29 mouse cellular contexts compared by ENCODE assay signal in genomic region chr2:163869783-163870182, GRCm38 (mm10). TPM values are rescaled to one million over a fixed set of nuclear protein-coding genes. Genes with fewer than 3 reads are reported as not detected.
DNase-seq lines count a peak whose midpoint lies in the region; ATAC-seq and TF ChIP-seq lines count a peak whose summit lies in the region.
"Had no signal": no experiment of that assay in that cellular context is flagged by ENCODE, and none has a peak within 500 bp of the region (broad histone marks: within the 10 kb centered on the region; RNA-seq: fewer than 3 reads in every experiment).

No protein-coding gene starts in this region.

- no peaks in the 10 kb centered on the region for H3K9me3 ChIP-seq in forebrain, postnatal 0 days (ENCODE audit: low read length)
- no peaks in the 10 kb centered on the region for H3K9me3 ChIP-seq in forebrain, embryonic 15.5 days
- no peaks in the 10 kb centered on the region for H3K9me3 ChIP-seq in midbrain, embryonic 13.5 days
- H3K9me3 ChIP-seq in midbrain, postnatal 0 days (ENCODE audit: low read length): no peaks in the 10 kb centered on the region
- H3K9me3 ChIP-seq: heart, embryonic 12.5 days; hindbrain, embryonic 15.5 days; limb, embryonic 15.5 days; liver, embryonic 15.5 days; midbrain, embryonic 10.5 days; neural tube, embryonic 15.5 days had no signal

- H3K4me1 ChIP-seq in forebrain, postnatal 0 days (ENCODE audit: insufficient read depth): no peaks in the 10 kb centered on the region
- peaks cover 15% of the 10 kb centered on the region for H3K4me1 ChIP-seq in forebrain, embryonic 15.5 days
- H3K4me1 ChIP-seq in midbrain, embryonic 13.5 days (replicated peaks): peaks cover 16% of the 10 kb centered on the region
- no peaks in the 10 kb centered on the region for H3K4me1 ChIP-seq in midbrain, postnatal 0 days (ENCODE audit: insufficient read depth, low read length)
- H3K4me1 ChIP-seq: limb, embryonic 15.5 days; liver, embryonic 15.5 days had no signal

- DNase-seq in forebrain, postnatal 0 days: peak; percentile 44
- DNase-seq in midbrain, postnatal 0 days (ENCODE audit: low spot score): no peak
- DNase-seq in layer of hippocampus, adult 9-11 months: peak; percentile 32
- DNase-seq in frontal cortex, adult 2 months (ENCODE audit: extremely low spot score in 1 of 2, low spot score in 1 of 2): no peak
- DNase-seq: adrenal gland, adult 8-10 months; cerebellum, adult 11 months; gastrocnemius, postnatal 10 days; heart, adult 11 months; heart, postnatal 14 days; right cerebral cortex, postnatal 25 days; thymus, adult 18-20 months had no signal

- no peaks in the 10 kb centered on the region for H3K27me3 ChIP-seq in forebrain, postnatal 0 days (ENCODE audit: insufficient read depth, low read length)
- H3K27me3 ChIP-seq in forebrain, embryonic 15.5 days: peaks cover 19% of the 10 kb centered on the region; the same call in 1 of the 2 replicates
- H3K27me3 ChIP-seq in midbrain, embryonic 13.5 days: 0 out of 2 replicates have a peak, but pooled peaks cover 3% of the 10 kb centered on the region
- no peaks in the 10 kb centered on the region for H3K27me3 ChIP-seq in midbrain, postnatal 0 days (ENCODE audit: insufficient read depth, low read length)
- H3K27me3 ChIP-seq: hindbrain, embryonic 15.5 days; liver, embryonic 15.5 days; neural tube, embryonic 15.5 days had no signal

- no peak overlapping the region for H3K4me3 ChIP-seq in forebrain, postnatal 0 days (ENCODE audit: low read depth, low read length)
- H3K4me3 ChIP-seq in forebrain, embryonic 15.5 days: no peak overlapping the region
- H3K4me3 ChIP-seq in midbrain, embryonic 13.5 days (replicated peaks): no peak overlapping the region
- H3K4me3 ChIP-seq in midbrain, postnatal 0 days (ENCODE audit: low read depth, low read length): no peak overlapping the region
- H3K4me3 ChIP-seq: heart, embryonic 12.5 days; hindbrain, embryonic 15.5 days; limb, embryonic 15.5 days; liver, embryonic 15.5 days; midbrain, embryonic 10.5 days; neural tube, embryonic 15.5 days had no signal

- H3K36me3 ChIP-seq in forebrain, postnatal 0 days (ENCODE audit: insufficient read depth): no peaks in the 10 kb centered on the region; the same call in 1 of the 2 replicates
- no peaks in the 10 kb centered on the region for H3K36me3 ChIP-seq in forebrain, embryonic 15.5 days
- no peaks in the 10 kb centered on the region for H3K36me3 ChIP-seq in midbrain, embryonic 13.5 days
- peaks cover 6% of the 10 kb centered on the region; the same call in 1 of the 2 replicates for H3K36me3 ChIP-seq in midbrain, postnatal 0 days (ENCODE audit: insufficient read depth, low read length)
- H3K36me3 ChIP-seq: heart, embryonic 12.5 days; hindbrain, embryonic 15.5 days; limb, embryonic 15.5 days; liver, embryonic 15.5 days; midbrain, embryonic 10.5 days; neural tube, embryonic 15.5 days had no signal

- TF ChIP-seq CTCF in forebrain, postnatal 0 days (IDR thresholded peaks at IDR 0.05; ENCODE audit: low read depth): no peak
- no peak for TF ChIP-seq CTCF in midbrain, postnatal 0 days (IDR thresholded peaks at IDR 0.05)

- no peak overlapping the region for H3K27ac ChIP-seq in forebrain, postnatal 0 days (ENCODE audit: low read depth, low read length)
- H3K27ac ChIP-seq in forebrain, embryonic 15.5 days (replicated peaks): no peak overlapping the region
- no peak overlapping the region for H3K27ac ChIP-seq in midbrain, embryonic 13.5 days
- no peak overlapping the region for H3K27ac ChIP-seq in midbrain, postnatal 0 days (ENCODE audit: low read depth, low read length)
- H3K27ac ChIP-seq: hindbrain, embryonic 15.5 days; limb, embryonic 15.5 days; liver, embryonic 15.5 days; macrophage; midbrain, embryonic 10.5 days; neural tube, embryonic 15.5 days had no signal

- peak; percentile 59; the same call in 1 of the 2 replicates for ATAC-seq in forebrain, postnatal 0 days
- ATAC-seq in forebrain, embryonic 15.5 days (replicated peaks): no peak; the same call in 1 of the 2 replicates
- ATAC-seq in midbrain, embryonic 13.5 days: no peak
- no peak for ATAC-seq in midbrain, postnatal 0 days (ENCODE audit: low FRiP score)
- ATAC-seq in activated CD4-positive, CD25-positive, alpha-beta regulatory T cell, adult 4 months: no peak
- ATAC-seq: intestine, embryonic 16.5 days had no signal

- no peak overlapping the region for H3K4me2 ChIP-seq in forebrain, postnatal 0 days (ENCODE audit: low read depth)
- H3K4me2 ChIP-seq in forebrain, embryonic 15.5 days (replicated peaks): no peak overlapping the region
- H3K4me2 ChIP-seq in midbrain, embryonic 13.5 days (replicated peaks): no peak overlapping the region
- no peak overlapping the region for H3K4me2 ChIP-seq in midbrain, postnatal 0 days (ENCODE audit: low read depth, low read length, poor library complexity, severe bottlenecking)
- H3K4me2 ChIP-seq: heart, embryonic 12.5 days; hindbrain, embryonic 15.5 days; limb, embryonic 15.5 days; liver, embryonic 15.5 days; neural tube, embryonic 15.5 days had no signal

- H3K9ac ChIP-seq in forebrain, postnatal 0 days: no peak overlapping the region
- H3K9ac ChIP-seq in forebrain, embryonic 15.5 days (replicated peaks): no peak overlapping the region
- peak overlapping the region; percentile 28; the same call in 1 of the 2 replicates for H3K9ac ChIP-seq in midbrain, embryonic 13.5 days (replicated peaks)
- H3K9ac ChIP-seq in midbrain, postnatal 0 days (replicated peaks; ENCODE audit: low read length, poor library complexity, severe bottlenecking): no peak overlapping the region
- H3K9ac ChIP-seq: heart, embryonic 12.5 days; hindbrain, embryonic 15.5 days; limb, embryonic 15.5 days; liver, embryonic 15.5 days; neural tube, embryonic 15.5 days had no signal

- 32% methylated on average over 5 of the region's 5 CpGs for WGBS in forebrain, postnatal 0 days
- WGBS in forebrain, embryonic 15.5 days: 30% methylated on average over 5 of the region's 5 CpGs
- 64% methylated on average over 5 of the region's 5 CpGs for WGBS in midbrain, embryonic 13.5 days
- 69% methylated on average over 5 of the region's 5 CpGs for WGBS in midbrain, postnatal 0 days

RNA-seq across cellular contexts. Expression of gene Kcnk15, which starts 16.3 kb away (rescaled TPM):
- 0.19 TPM in 1 of 2 replicates, not detected in the other for total RNA-seq in forebrain, postnatal 0 days (2014; rRNA removed)
- polyA plus RNA-seq in forebrain, postnatal 0 days (2015; fragmentation: Nextera tagmentation; extraction: Ambion mirVana): 0.15 TPM in 1 of 2 replicates, not detected in the other
- not detected in 2 replicates for polyA plus RNA-seq in forebrain, embryonic 15.5 days (2015; fragmentation: Nextera tagmentation; extraction: Ambion mirVana)
- 0.13 TPM in 1 of 2 replicates, not detected in the other for polyA plus RNA-seq in midbrain, embryonic 13.5 days (2015; fragmentation: Nextera tagmentation; extraction: Ambion mirVana)
- total RNA-seq in midbrain, postnatal 0 days (2014; rRNA removed): 0.11 TPM in 1 of 2 replicates, not detected in the other
- 0.12 and 0.25 TPM in 2 replicates for polyA plus RNA-seq in midbrain, postnatal 0 days (2015; fragmentation: Nextera tagmentation; extraction: Ambion mirVana)
- 7.3 TPM in 2 replicates for polyA plus RNA-seq in frontal cortex, adult 2 months (2012; rRNA removed)
- not detected for polyA plus RNA-seq in activated CD4-positive, CD25-positive, alpha-beta regulatory T cell, adult 4 months (2017; shearing (Covaris generic))
- total RNA-seq: adrenal gland, adult 8-10 months; gastrocnemius, postnatal 10 days; heart, postnatal 14 days; left cerebral cortex, postnatal 14 days had no signal
- polyA plus RNA-seq: C2C12; heart, embryonic 12.5 days; intestine, embryonic 16.5 days; kidney, embryonic 14.5 days; large intestine, adult 2 months; limb, embryonic 15.5 days; liver, embryonic 15.5 days; lung, embryonic 16.5 days; macrophage; midbrain, embryonic 10.5 days; neural tube, embryonic 15.5 days; spleen, adult 2 months; stomach, embryonic 14.5 days had no signal

RNA-seq across cellular contexts. Expression of gene Rims4, which starts 48.7 kb away (rescaled TPM):
- 53.8 and 59.1 TPM in 2 replicates for total RNA-seq in forebrain, postnatal 0 days (2014; rRNA removed)
- 9.5 and 16.3 TPM in 2 replicates for polyA plus RNA-seq in forebrain, postnatal 0 days (2015; fragmentation: Nextera tagmentation; extraction: Ambion mirVana)
- polyA plus RNA-seq in forebrain, embryonic 15.5 days (2015; fragmentation: Nextera tagmentation; extraction: Ambion mirVana): 7.3 and 7.7 TPM in 2 replicates
- 6.9 and 8.1 TPM in 2 replicates for polyA plus RNA-seq in midbrain, embryonic 13.5 days (2015; fragmentation: Nextera tagmentation; extraction: Ambion mirVana)
- 85.1 and 85.3 TPM in 2 replicates for total RNA-seq in midbrain, postnatal 0 days (2014; rRNA removed)
- polyA plus RNA-seq in midbrain, postnatal 0 days (2015; fragmentation: Nextera tagmentation; extraction: Ambion mirVana): 18.4 and 22.8 TPM in 2 replicates
- 28.5 and 32.3 TPM in 2 replicates for polyA plus RNA-seq in frontal cortex, adult 2 months (2012; rRNA removed)
- not detected for polyA plus RNA-seq in activated CD4-positive, CD25-positive, alpha-beta regulatory T cell, adult 4 months (2017; shearing (Covaris generic))
- polyA plus RNA-seq: C2C12, macrophage had no signal

RNA-seq across cellular contexts. Expression of gene Ccn5, which starts 49.1 kb away (rescaled TPM):
- not detected in 2 replicates for total RNA-seq in forebrain, postnatal 0 days (2014; rRNA removed)
- 0.31 and 0.43 TPM in 2 replicates for polyA plus RNA-seq in forebrain, postnatal 0 days (2015; fragmentation: Nextera tagmentation; extraction: Ambion mirVana)
- 0.14 and 0.25 TPM in 2 replicates for polyA plus RNA-seq in forebrain, embryonic 15.5 days (2015; fragmentation: Nextera tagmentation; extraction: Ambion mirVana)
- 0.15 and 0.23 TPM in 2 replicates for polyA plus RNA-seq in midbrain, embryonic 13.5 days (2015; fragmentation: Nextera tagmentation; extraction: Ambion mirVana)
- 0.19 and 0.22 TPM in 2 replicates for total RNA-seq in midbrain, postnatal 0 days (2014; rRNA removed)
- polyA plus RNA-seq in midbrain, postnatal 0 days (2015; fragmentation: Nextera tagmentation; extraction: Ambion mirVana): 0.32 and 0.69 TPM in 2 replicates
- 0.14 and 0.15 TPM in 2 replicates for polyA plus RNA-seq in frontal cortex, adult 2 months (2012; rRNA removed)
- polyA plus RNA-seq in activated CD4-positive, CD25-positive, alpha-beta regulatory T cell, adult 4 months (2017; shearing (Covaris generic)): not detected
- polyA plus RNA-seq: macrophage had no signal

Comparison
In these comparisons a context has a peak if more than half of its experiments do, and no peak if none do; other contexts are left out.
1. DNase-seq: peak in forebrain, postnatal 0 days (single experiment) and layer of hippocampus, adult 9-11 months (single experiment); none in midbrain, postnatal 0 days (single experiment) and frontal cortex, adult 2 months (0 of 2).